Mouse (Mus musculus) thymus, adult 2 months (tissue): ENCODE data around the gene Sgms1.

Experiments
- CTCF ChIP-seq: fragments of 200-500 bp; IDR thresholded peaks from 2 replicates; pipeline ENCODE4 v1.5.1; 2012; ENCODE audit warnings: mild to moderate bottlenecking, control low read depth, low read length, moderate library complexity, borderline replicate concordance; ENCODE audit not compliant: control insufficient read depth, poor library complexity, insufficient read depth; ENCODE audit errors: extremely low read depth
- POLR2A ChIP-seq: fragments of 200-500 bp; IDR thresholded peaks from 2 replicates; pipeline ENCODE4 v1.6.1; 2012; ENCODE audit warnings: mild to moderate bottlenecking, low read length, control low read depth, moderate library complexity; ENCODE audit not compliant: control insufficient read depth, poor library complexity, insufficient read depth; ENCODE audit errors: extremely low read depth

DNA sequence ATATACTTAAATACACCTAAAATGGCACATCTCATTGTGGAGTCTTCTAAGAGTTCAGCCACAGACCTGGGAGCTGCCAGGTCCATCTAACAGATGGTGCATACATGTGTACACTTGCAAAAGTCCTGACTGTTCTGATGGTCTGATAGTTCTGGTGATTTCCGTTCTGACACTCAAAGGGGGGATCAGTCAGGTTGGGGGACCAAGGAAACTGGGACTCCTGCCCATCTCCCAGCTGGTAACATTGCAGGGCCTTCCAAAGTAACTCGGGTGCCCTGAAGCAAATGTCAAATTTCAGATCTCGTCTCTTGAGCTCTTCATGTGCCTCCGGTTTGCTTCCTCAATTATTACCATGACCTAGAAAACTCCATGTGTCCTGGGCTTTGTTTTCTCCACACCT is 13.5 kb downstream of the Sgms1 start:
- no peak for TF ChIP-seq CTCF
- no peak for TF ChIP-seq POLR2A
